Mouse (Mus musculus): ENCODE results near the gene Dhrs3.

The Dhrs3 gene

DNA sequence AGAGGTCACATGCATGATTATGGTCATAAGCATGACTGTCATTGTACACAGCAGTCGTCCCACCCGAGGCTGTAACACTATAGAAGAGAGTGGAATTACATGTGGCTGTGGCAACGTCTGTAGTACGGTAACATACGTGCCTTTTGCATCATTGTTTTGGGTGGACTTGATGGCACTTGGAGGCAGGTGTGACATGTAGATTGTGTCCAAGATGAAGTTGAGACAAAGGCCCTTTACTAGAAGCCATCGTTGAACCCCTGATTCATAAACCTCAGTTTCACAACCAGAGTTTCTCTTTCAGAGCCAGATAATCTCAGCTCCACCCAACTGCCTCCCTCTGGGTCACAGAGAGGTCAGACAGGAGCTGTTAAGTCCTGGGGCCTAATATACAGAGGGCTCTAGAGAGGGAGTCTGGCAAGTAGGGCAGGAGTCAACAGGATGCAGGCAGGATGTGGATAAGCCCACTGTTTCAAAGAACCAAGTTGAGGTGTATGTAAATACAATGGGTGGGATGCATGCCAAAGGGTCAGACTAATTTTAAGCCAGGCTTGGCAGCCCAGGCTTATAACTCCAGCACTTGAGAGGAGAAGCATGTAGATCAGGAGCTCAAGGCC lies 5.5 kb downstream of the Dhrs3 start:
- DNase-seq: no peak

DNA sequence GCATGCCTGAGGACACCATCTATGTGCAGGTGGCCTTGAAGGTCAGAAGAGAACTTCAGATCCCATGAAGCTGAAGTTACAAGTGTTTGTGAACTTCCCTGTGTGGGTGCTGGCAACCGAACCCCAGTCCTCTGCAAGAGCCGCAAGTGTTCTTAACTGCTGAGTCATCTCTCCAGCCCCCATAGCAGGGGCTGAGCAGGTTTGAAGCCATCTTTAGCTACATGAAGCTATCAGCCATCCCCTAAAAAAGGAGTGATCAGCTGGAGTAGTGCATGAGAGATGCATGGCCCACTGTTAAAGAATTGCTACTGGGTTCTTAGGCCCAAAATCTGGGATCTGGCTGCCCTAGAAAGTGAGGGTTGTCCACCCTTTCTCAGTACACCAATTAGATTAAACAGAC lies 6.1 kb downstream of the Dhrs3 start:
- DNase-seq: no peak

DNA sequence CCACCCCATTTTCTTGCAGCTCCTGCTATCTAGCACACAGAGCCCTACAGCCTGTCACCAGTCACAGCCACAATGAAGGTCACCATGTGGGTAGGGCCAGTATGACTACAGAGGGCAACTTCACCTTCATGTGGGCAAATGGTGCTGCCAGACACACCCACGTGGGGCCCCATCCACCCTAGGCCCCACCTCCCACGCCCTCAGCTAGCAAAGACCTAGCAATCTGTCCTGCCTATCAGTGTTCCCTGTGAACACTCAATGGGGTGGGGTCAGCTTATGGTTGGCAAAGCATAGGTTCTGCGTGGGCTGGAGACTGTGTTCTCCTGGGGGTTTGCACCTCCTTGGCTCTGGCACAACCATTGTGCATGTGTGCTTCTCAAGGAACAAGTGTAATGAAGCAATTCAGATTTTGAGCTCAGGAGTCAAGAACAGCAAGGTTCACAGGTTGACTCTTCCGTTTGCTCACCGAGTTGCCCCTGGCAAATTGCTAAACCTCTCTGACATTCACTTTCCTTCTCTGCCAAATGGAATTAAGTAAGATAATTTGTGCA lies 9.0 kb downstream of the Dhrs3 start:
- DNase-seq: no peak

DNA sequence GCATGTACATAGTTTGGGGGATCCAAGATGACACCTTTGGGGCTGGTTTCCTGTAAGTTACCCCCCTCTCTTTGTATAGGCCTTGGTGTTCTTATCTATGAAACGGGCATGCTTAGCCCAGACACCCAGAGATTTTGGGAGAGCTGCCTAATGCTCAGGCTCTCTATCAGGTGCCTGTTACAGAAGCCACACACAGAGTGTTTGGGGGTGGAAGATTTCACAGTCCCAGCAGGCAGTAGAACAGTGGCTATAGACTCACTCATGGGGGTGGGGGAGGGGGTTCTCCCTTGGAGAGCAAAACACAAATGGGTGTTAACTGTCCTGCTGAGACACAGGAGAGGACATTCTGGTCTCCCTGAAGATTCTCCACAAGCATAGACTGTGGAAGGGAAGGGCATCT lies 10.5 kb downstream of the Dhrs3 start:
- DNase-seq: no peak

DNA sequence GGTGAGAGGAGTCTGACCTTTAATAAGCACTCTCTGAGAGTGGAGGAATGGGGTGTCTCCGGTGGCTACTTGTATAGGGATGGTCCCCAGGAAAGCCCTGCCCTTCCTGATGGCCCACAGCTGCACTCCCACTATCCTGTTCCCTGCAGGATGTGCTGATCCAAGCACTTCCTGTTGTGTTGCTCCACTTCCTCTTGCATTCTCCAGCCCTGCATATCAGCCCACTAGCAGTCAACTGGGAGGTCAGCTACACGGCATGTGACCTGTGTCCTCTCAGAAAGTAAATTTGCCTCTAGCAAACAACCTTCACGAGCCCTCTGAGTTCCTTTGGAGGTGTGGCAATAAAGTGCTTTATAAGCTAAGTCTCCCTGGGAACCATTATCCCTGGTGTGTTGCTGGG lies 11.3 kb downstream of the Dhrs3 start:
- no peak for DNase-seq

DNA sequence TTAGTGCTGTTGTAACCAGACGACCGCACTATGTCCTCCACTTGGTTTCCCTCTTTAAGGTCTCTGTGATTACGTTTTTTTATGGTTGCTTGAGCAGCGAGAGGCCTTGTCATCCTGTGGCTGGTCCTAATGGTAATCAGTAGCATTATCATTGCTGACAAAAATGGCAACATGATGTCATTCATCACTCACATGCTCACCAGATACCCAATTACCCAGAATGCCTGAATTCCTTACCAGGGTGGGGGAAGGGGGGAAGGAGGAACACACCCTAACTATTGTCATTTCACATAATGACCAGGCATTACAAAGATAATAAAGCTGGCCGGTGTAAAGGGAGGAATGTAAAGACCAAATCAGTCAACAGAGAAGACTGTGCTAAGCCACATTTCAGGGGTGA lies 12.5 kb downstream of the Dhrs3 start:
- no peak for DNase-seq

DNA sequence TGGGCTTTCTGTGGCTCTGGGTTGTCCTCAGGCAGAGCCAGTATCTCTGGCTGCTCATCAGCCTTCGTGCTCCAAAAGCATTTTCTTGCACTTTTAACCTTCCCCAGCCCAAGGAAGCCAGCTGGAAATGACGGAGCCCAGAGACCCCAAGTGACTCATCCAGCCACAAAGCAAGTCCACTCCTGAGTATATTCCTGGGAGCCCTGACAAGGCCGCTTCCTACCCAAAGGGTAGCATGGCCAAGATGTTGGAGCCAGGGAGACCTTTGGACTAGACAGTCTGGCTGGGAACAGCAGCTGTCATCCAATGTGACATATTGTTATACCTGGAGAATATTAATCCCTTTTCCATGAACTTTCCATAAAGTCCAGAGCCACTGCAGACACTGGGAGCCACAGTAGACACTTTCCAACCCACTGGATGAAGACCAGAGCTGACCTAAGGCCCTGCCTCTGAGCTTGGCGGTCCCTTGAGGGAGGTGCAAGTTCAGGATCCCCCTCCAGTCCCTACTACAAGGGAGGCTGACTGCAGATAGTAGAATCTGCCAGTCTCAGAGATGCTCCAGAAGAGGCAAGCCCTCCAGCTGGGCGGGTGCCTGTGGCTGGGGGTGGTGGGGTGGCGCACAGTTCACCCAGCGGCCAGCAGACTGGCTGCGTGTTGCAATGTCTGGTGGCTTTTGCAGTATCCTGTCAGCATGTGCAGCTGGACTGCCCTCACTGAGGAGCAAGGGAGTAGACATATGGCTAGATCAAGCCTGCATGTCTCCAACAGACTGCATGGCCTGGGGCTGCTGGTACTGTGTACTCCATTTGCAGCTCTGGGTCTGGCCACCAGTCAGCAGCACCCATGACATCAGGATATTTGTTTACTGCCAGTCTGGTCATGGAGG lies 13.6 kb downstream of the Dhrs3 start:
- no peak for DNase-seq

DNA sequence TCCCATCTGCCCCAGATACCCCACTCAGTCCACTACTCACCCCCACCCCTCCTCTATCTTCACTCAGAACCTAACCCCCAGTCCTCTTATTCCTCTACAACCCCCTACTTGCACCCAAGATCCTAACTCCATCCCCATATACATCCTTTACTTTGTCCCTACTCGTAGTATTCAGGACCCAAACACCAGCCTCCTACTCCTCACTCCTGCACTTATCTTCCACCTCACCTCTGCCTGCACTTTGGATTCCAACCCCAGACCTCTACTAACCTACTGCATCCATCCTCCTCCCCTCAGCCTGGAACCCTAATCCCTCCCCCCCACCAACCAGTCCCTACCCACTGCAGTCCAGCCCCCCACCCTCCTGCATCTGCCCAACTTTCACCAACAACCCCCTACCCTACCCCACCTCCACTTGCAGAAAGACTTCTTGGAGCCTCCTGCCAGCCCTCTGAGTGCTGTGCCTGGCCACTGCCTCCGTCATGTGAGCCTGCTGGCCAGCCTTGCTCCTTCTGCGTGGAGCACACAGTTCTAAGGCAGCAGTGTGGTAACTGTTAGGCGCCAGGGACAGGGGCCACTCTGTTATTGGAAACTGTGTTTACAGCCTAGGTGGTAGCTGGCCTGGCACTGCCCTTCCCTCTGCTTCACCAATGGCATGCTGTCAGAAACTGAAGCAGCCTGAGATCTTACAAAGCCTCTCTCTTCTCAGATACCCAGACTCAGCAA lies 14.5 kb downstream of the Dhrs3 start:
- no peak for DNase-seq

DNA sequence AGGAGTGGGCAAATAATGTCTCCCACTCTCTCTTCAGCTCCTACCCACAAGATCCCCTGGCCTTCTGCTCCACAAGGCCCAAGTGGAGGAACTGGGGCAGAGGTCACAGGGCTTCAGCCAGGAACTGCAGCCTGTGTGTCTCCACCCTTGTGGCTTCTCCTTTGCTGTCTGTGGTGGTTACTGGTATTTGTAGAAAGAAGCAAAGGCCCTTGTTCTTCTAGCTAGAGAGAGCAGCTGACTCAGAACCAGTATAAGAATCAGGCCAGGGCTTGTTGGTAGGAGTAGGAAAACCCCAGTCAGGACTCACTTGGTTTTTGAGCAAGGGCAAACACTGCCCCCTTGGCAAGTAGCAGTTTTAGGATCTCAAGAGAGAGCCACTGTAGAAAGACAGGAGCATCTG lies 16.2 kb downstream of the Dhrs3 start:
- DNase-seq: no peak

DNA sequence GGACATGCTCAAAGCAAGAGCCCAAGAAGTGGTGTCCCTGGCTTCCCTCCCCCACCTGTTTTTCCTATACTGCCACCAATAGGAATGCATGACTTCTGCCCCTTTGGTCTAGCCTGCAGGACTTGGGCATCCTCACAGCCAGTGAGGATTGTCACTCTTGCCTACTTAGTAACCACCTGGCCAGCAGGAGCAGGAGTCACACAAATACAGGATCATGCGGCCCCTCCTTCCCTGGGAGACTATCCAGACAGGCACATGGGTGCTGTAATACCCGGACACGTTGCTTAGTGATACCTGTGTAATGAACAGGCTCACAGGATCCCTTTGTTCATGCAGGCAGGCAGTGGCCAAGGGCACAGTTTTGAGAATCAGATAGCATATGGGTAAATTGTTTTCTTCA lies 17.7 kb downstream of the Dhrs3 start:
- DNase-seq: no peak

DNA sequence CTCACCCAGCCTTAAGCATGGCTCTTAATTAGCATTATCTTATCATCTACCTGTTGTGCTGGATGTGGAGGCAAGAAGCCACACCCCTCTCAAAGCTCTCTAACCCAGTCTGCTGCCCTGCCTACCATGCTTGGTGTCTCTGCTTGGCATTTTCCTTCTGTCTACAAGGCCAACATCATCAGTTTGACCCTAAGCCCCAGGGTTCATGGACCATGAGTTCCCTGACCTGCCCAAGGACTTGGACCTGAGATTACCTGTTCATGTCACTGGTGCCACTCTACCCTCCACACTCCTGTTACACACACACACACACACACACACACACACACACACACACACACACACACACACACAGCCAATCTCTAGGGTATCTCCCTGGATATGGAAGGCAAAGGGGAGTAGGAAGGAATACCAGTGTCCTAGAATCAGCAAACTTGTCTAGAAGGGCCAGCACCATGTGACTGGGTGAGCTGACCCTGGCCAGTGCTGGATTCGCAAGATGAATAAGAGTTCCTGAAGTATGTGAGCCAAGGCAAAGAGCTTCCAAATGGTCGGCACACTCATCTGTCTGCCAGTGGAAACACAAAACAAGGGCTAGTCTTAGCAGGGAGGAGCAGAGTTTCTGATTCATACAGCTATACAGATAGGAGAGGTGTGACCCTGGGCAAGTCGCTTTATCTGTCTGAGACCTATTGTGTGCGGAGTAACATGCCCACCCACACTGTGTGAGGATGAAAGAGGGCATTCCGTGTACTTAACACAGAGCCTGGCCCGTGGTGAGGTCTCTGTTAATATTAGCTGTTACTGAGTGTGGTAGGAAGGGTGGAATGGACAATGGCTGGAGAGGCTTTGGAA lies 20.9 kb downstream of the Dhrs3 start:
- DNase-seq: no peak

DNA sequence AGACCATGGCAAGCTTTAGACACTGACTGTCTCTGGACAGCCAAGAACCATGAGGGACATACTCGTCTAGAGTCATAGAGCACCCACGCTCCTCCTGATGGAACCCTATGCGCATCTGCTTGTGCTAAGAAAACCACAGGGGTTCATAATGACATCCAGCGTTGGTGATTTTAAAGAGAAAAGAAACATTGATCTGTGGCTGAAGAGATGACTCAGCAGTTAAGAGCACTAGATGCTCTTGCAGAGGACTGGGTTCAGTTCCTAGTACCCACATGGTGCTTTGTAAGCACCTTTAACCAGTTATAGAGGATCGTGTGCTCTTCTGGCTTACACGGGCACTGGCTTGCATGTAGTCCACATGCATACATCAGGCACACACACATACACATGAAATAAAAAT lies 23.9 kb downstream of the Dhrs3 start:
- no peak for DNase-seq

DNA sequence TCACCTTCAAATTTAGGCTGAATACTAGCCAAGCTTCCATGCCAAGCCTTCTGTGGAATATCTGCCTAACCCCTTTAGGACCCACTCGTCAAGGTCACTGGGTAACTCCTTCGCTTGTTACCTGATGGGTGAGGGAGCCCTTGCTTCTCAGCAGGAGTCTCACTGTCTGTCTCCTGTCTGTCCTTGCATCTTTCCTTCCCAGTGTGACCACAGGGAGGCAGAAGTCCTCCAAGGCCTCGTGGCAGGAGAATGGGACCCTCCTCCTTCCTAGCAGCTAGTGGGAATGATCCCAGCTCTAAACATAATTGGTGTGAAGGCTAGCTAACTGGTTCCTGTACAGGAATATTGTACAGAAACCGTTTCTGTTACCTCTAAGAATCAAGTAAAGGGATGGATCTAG lies 24.5 kb downstream of the Dhrs3 start:
- no peak for DNase-seq

DNA sequence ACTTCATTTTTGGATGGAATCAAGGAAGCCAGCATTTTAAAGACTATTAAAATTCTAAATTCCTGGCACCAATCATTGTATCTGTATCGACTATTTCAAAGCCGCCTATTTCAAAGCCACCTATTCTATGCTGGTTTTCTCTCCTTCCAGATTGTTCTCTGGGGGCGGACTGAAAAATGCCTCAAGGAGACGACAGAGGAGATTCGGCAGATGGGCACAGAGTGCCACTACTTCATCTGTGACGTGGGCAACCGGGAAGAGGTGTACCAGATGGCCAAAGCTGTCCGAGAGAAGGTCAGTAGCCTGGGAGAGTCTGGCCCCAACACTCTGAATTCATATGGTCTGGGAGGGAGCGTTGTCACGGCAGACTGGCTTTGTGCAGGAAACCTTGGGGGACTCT lies 25.9 kb downstream of the Dhrs3 start:
- DNase-seq: no peak

DNA sequence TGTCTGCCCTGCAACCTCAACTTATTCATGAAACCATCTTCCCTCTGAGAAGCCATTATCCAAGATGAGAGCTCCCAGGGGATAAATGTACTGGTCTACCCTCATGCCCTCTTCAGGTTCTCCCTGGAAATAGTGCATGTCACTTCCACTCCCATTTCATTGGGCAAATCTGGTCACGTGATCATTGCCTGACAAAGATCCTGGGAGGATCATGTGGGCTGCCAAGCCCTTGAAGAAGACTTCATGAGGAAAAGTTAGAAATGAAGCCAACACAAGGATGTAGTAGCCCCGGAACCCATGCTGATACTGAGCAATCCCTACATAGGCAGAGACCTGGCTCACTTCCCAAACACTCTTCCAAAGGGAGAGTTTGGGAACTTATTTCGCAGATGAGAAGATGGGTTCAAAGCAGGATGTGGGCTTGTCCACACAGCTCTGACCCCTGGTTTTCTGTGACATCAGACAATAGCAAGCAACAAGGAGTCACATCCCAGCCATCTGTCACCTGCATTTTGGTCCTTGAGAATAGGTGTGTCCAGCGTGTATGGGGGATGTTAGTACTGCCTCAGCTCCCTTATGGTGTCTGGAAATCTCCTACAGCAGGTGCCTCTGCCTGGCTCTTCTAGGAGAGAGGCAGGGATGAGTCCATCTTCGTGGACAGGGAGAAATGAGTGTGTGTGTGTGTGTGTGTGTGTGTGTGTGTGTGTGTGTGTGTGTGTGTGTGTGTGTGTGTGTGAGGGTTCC lies 36.2 kb downstream of the Dhrs3 start:
- no peak for DNase-seq

DNA sequence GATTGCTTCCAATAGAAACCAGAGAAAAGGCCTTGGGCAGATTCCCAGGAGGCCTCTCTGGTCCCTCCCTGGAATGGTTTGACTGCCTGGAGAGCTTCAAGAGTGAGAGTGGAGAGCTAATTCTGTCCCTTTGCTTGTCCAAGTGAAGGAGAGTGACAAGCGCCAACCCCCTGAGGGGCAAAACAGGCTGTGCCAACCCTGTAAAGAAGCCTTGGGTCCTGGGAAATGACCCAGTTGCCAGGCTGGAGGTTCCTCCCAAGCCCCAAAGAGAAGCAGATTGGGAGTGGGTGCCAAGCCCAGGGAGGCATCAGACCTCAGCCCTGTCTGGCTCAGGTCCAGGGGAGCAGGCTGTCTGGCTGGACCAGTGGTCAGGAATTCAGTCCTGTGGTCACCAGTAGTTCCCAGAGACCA lies 37.2 kb downstream of the Dhrs3 start:
- peak; percentile 81 for DNase-seq

DNA sequence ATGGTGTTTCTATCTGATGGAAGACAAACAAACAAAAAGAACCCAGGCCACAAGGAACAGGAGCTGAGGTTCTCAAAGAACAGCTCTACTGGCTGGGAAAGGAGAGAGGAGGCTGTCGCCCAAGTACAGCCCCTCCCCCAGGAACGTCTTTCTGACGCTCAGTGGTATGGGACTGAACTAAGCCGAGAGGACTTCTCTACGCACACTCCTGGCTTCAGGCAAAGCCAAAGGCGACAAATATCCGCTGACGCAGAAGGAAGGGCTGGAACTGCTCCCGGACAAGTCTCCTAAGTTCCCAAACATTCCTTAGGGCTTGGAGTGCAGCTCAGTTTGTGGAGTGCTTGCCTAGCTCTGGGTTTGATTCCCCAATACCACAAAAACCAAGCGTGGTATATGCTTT lies 37.7 kb downstream of the Dhrs3 start:
- DNase-seq: peak; percentile 28

DNA sequence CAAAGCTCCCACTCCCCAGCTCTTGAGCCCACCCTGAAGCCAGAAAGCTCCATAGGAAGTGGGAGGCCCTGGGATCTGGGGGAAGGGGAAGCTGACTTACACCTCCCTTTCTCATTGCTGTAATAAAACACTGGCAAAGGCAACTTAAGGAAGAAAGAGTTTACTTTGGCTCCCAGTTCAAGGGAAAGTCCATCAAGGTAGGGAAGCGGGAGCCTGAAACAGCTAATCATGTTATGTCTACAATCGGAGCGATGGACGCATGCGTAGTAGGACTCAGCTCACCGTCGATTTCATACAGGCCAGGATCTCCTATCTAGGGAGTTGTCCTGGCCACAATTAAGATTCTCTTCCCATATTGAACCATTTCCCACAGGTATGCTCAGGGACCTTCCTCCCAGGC lies 38.5 kb downstream of the Dhrs3 start:
- DNase-seq: no peak

DNA sequence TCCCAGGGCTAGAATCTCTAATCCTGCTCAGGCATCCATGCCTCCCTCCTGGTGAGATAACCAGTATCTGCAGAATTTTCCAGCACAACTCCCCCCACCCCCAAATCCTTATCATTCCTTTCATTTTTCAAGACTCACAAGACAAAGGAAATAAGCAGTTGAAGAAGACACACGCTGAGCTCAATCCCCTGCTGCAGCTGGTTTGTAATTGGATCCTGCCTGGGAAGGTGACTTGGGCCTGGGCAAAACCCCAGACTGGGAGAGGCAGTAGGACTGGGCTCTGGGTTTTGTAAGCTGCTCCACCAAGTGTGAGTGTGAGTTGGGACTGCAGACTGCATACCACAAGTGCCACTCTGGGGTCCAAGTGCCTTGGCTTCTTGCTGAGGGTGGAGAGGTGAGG lies 41.9 kb downstream of the Dhrs3 start:
- no peak for DNase-seq

DNA sequence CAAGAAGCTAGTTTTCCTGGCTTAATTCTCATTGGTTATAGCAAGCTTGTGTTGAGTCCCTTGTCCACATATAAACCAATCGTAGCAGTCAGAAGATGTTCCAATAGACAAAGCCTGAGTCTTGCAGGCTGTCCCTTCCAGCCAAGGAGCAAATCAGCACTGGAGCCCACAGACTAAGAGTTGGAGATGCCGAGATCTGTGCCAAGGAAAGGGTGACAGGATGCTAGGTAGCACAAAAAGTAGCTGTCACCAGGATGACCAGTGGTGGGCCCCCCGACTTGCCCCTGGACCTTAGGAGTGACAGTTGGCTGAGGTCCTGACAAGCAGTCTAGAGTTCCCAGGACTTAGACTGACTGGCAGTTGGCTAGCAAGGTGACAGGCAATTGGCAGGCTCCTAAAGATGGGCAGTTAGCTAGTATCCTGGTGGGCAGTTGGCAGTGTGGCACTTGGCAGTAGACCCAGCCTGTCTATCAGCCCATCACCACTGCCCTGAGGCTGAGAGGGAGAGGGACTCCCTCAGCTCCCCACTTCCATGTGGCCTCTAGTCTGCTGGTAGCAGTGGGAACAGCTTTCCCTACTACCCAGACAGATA lies 44.0 kb downstream of the Dhrs3 start:
- DNase-seq: no peak

DNA sequence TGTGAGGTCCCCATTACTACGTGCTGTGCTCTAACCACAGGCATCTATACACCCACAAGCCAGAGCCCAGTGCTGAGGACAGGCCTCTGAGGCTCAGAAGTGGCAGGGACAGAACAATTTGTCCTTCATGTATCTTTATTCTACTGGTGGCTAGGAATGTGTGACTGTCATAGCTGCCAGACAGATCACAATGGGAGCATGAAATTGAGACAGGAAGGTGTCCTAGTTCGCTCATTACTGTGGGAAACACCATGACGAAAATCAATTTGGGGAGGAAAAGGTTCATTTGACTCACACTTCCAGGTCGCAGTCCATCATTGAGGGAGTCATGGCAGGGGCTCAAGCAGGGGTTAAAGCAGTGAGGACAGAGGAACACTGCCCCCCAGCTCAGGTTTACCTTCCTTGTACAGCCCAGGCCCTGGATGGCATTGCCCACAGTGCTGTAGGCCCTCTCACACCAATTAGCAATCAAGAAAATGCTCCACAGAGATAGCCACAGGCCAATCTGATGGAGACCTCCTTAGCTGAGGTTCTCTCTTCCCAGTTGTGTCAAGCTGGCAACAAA lies 47.3 kb downstream of the Dhrs3 start:
- DNase-seq: no peak
